Mouse (Mus musculus) embryonic fibroblast, embryonic 13.5 days (primary cell): ENCODE results near the gene Gucy1b2.

Experiments used
- CTCF ChIP-seq: IDR thresholded peaks from 2 replicates; pipeline ENCODE4 v1.5.1; 2011; ENCODE audit warnings: mild to moderate bottlenecking, control low read depth, low read length, moderate library complexity, borderline replicate concordance; ENCODE audit not compliant: insufficient read depth
- POLR2A ChIP-seq: IDR thresholded peaks from 2 replicates; pipeline ENCODE4 v1.6.1; 2011; ENCODE audit warnings: low read depth, mild to moderate bottlenecking, control low read depth, low read length, moderate library complexity

DNA sequence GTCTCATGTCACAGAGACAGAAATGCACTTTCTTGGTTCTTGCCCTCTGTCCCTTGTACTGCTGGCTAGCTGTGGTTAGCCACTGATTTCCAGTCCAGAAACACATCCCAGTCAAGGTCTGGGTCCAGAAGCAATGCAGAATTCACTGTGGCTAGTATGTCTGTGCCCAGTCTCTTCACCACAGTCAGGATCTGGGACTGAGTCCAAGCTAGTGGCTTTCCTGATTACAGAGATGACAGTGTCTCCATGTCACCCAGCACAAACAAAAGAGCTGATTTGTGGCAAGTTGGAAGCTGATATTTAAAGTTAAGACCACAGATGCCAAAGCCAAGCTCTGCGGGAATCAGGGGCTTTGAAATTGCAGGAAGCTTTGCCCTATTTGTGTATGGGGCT lies 39.4 kb downstream of the Gucy1b2 start:
- TF ChIP-seq CTCF: no peak
- TF ChIP-seq POLR2A: no peak
